ENCODE assay signal across 23 mouse cellular contexts in the genomic region with DNA sequence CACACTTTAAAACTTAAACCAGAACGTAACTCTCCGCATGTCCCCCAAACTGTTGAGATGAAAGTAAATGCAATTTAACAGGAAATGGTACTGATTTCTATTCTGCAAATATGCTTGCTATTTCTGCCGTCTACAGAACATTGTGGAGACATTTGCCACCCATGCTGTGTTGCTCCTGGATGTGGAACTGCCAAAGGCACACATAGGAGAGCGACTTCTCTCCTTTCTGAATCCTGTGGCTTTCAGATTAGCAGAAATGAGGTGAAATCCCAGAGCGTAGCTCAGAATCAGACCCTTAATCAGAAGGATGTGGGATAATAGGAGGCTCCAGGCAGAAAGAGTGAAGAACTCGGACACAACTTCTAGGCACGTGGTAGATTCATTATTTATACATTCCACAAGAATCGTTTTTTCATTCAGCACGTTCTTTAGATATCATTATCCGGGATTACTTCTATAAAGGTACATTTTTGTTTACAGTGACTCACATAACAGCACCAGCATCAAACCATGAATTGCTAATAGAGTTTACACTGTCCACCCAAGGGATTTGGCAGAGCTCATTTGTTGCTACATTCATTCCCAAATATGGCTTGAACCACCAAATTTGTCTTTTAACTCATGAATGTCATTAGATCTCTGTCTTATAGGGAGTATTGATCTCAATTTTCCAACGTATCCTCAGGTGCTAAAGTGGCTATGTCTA.
DNase-seq lines count a peak whose midpoint lies in the region; ATAC-seq and TF ChIP-seq lines count a peak whose summit lies in the region.
"Had no signal": no experiment of that assay in that cellular context is flagged by ENCODE, and none has a peak within 500 bp of the region (broad histone marks: within the 10 kb centered on the region; RNA-seq: fewer than 3 reads in every experiment).

No protein-coding gene starts in this region.

- no peaks in the 10 kb centered on the region for H3K9me3 ChIP-seq in forebrain, embryonic 13.5 days (replicated peaks)
- no peaks in the 10 kb centered on the region for H3K9me3 ChIP-seq in forebrain, embryonic 15.5 days
- no peaks in the 10 kb centered on the region for H3K9me3 ChIP-seq in hindbrain, embryonic 16.5 days (ENCODE audit: control insufficient read depth, low read length)
- H3K9me3 ChIP-seq in hindbrain, postnatal 0 days (ENCODE audit: low read length): no peaks in the 10 kb centered on the region
- H3K9me3 ChIP-seq in midbrain, embryonic 15.5 days: no peaks in the 10 kb centered on the region
- H3K9me3 ChIP-seq: heart, embryonic 12.5 days; hindbrain, embryonic 15.5 days; limb, embryonic 12.5 days had no signal

- no peak for DNase-seq in hindbrain, postnatal 0 days (ENCODE audit: low spot score)
- DNase-seq in brain, adult 2 months (ENCODE audit: low read depth, low spot score): peak; percentile 13
- DNase-seq: adrenal gland, postnatal 14 days; cerebellum, adult 9-10 months; gastrocnemius, postnatal 25 days; heart, adult 18-20 months; heart, postnatal 14 days; kidney, adult 9 months; kidney, postnatal 14 days; liver, postnatal 0 days; thymus, adult 2 months; thymus, postnatal 4 days had no signal

- peak; percentile 52; the same call in 1 of the 2 replicates for ATAC-seq in forebrain, embryonic 13.5 days
- ATAC-seq in forebrain, embryonic 15.5 days (replicated peaks): no peak
- ATAC-seq in hindbrain, embryonic 16.5 days: 0 out of 2 replicates have a peak, but pooled peaks have one; percentile 9
- no peak; the same call in 1 of the 2 replicates for ATAC-seq in hindbrain, postnatal 0 days
- ATAC-seq in midbrain, embryonic 15.5 days (replicated peaks): peak; percentile 50; the same call in 1 of the 2 replicates
- no peak for ATAC-seq in CD4-positive, CD25-positive, alpha-beta regulatory T cell, adult 4 months
- ATAC-seq: intestine, embryonic 16.5 days; liver, postnatal 0 days had no signal

- no peak overlapping the region for H3K4me3 ChIP-seq in forebrain, embryonic 13.5 days
- H3K4me3 ChIP-seq in forebrain, embryonic 15.5 days: no peak overlapping the region
- H3K4me3 ChIP-seq in hindbrain, embryonic 16.5 days (ENCODE audit: low read length): no peak overlapping the region
- no peak overlapping the region for H3K4me3 ChIP-seq in hindbrain, postnatal 0 days (ENCODE audit: low read length)
- H3K4me3 ChIP-seq in midbrain, embryonic 15.5 days: no peak overlapping the region
- H3K4me3 ChIP-seq: heart, embryonic 12.5 days; hindbrain, embryonic 15.5 days; limb, embryonic 12.5 days had no signal

- peak overlapping the region; percentile 57 for H3K27ac ChIP-seq in forebrain, embryonic 13.5 days
- H3K27ac ChIP-seq in forebrain, embryonic 15.5 days (replicated peaks): no peak overlapping the region; the same call in 1 of the 2 replicates
- H3K27ac ChIP-seq in hindbrain, embryonic 16.5 days (ENCODE audit: low read depth, low read length): no peak overlapping the region
- H3K27ac ChIP-seq in hindbrain, postnatal 0 days: no peak overlapping the region
- H3K27ac ChIP-seq in midbrain, embryonic 15.5 days: no peak overlapping the region
- H3K27ac ChIP-seq: hindbrain, embryonic 15.5 days; limb, embryonic 12.5 days; macrophage had no signal

- no peak overlapping the region for H3K4me2 ChIP-seq in forebrain, embryonic 13.5 days
- H3K4me2 ChIP-seq in forebrain, embryonic 15.5 days (replicated peaks): no peak overlapping the region
- H3K4me2 ChIP-seq in hindbrain, embryonic 16.5 days (ENCODE audit: low read length): no peak overlapping the region
- H3K4me2 ChIP-seq in hindbrain, postnatal 0 days (ENCODE audit: low read depth, low read length): no peak overlapping the region
- H3K4me2 ChIP-seq in midbrain, embryonic 15.5 days: no peak overlapping the region
- H3K4me2 ChIP-seq: heart, embryonic 12.5 days; hindbrain, embryonic 15.5 days; limb, embryonic 12.5 days; liver, embryonic 11.5 days had no signal

- no peak overlapping the region for H3K9ac ChIP-seq in forebrain, embryonic 13.5 days
- no peak overlapping the region for H3K9ac ChIP-seq in forebrain, embryonic 15.5 days (replicated peaks)
- no peak overlapping the region for H3K9ac ChIP-seq in hindbrain, embryonic 16.5 days (ENCODE audit: low read depth, low read length)
- H3K9ac ChIP-seq in hindbrain, postnatal 0 days (replicated peaks; ENCODE audit: low read length): no peak overlapping the region
- no peak overlapping the region for H3K9ac ChIP-seq in midbrain, embryonic 15.5 days
- H3K9ac ChIP-seq: heart, embryonic 12.5 days; hindbrain, embryonic 15.5 days; limb, embryonic 12.5 days; liver, postnatal 0 days had no signal

- H3K4me1 ChIP-seq in forebrain, embryonic 13.5 days: peaks cover 15% of the 10 kb centered on the region; the same call in 1 of the 2 replicates
- H3K4me1 ChIP-seq in forebrain, embryonic 15.5 days: peaks cover 10% of the 10 kb centered on the region
- no peaks in the 10 kb centered on the region for H3K4me1 ChIP-seq in hindbrain, embryonic 16.5 days (ENCODE audit: control insufficient read depth, insufficient read depth, low read depth, low read length)
- H3K4me1 ChIP-seq in hindbrain, postnatal 0 days (ENCODE audit: insufficient read depth, low read length): no peaks in the 10 kb centered on the region
- peaks cover 7% of the 10 kb centered on the region for H3K4me1 ChIP-seq in midbrain, embryonic 15.5 days
- H3K4me1 ChIP-seq: limb, embryonic 12.5 days had no signal

- 52% methylated on average over 11 of the region's 11 CpGs for WGBS in forebrain, embryonic 13.5 days
- 44% methylated on average over 11 of the region's 11 CpGs for WGBS in forebrain, embryonic 15.5 days
- 59% methylated on average over 11 of the region's 11 CpGs for WGBS in hindbrain, embryonic 16.5 days
- WGBS in hindbrain, postnatal 0 days: 64% methylated on average over 11 of the region's 11 CpGs
- WGBS in midbrain, embryonic 15.5 days: 46% methylated on average over 11 of the region's 11 CpGs

- no peak for TF ChIP-seq CTCF in hindbrain, postnatal 0 days (IDR thresholded peaks at IDR 0.05; ENCODE audit: low read depth)

- no peaks in the 10 kb centered on the region for H3K27me3 ChIP-seq in forebrain, embryonic 13.5 days
- no peaks in the 10 kb centered on the region for H3K27me3 ChIP-seq in forebrain, embryonic 15.5 days
- H3K27me3 ChIP-seq in hindbrain, embryonic 16.5 days (replicated peaks; ENCODE audit: control insufficient read depth, insufficient read depth, low read length): no peaks in the 10 kb centered on the region
- H3K27me3 ChIP-seq in hindbrain, postnatal 0 days (ENCODE audit: insufficient read depth, low read length): no peaks in the 10 kb centered on the region
- H3K27me3 ChIP-seq in midbrain, embryonic 15.5 days (replicated peaks): no peaks in the 10 kb centered on the region
- H3K27me3 ChIP-seq: heart, embryonic 12.5 days; hindbrain, embryonic 15.5 days; limb, embryonic 12.5 days had no signal

- H3K36me3 ChIP-seq in forebrain, embryonic 13.5 days (ENCODE audit: poor library complexity, severe bottlenecking): no peaks in the 10 kb centered on the region
- H3K36me3 ChIP-seq in forebrain, embryonic 15.5 days: no peaks in the 10 kb centered on the region
- H3K36me3 ChIP-seq in hindbrain, embryonic 16.5 days (ENCODE audit: control insufficient read depth, insufficient read depth, low read length): no peaks in the 10 kb centered on the region
- H3K36me3 ChIP-seq in hindbrain, postnatal 0 days (ENCODE audit: insufficient read depth, low read length): no peaks in the 10 kb centered on the region
- no peaks in the 10 kb centered on the region for H3K36me3 ChIP-seq in midbrain, embryonic 15.5 days (replicated peaks)
- H3K36me3 ChIP-seq: heart, embryonic 12.5 days; hindbrain, embryonic 15.5 days; limb, embryonic 12.5 days had no signal

Comparison
In these comparisons a context has a peak if more than half of its experiments do, and no peak if none do; other contexts are left out.
1. ATAC-seq: peak in forebrain, embryonic 13.5 days (single experiment), hindbrain, embryonic 16.5 days (single experiment) and midbrain, embryonic 15.5 days (single experiment); none in forebrain, embryonic 15.5 days (single experiment), hindbrain, postnatal 0 days (single experiment) and CD4-positive, CD25-positive, alpha-beta regulatory T cell, adult 4 months (single experiment).